Mouse (Mus musculus) embryonic facial prominence, embryonic 11.5 days (tissue): ENCODE measurements around the gene Lin28a. TPM values are rescaled to one million over a fixed set of nuclear protein-coding genes. Genes with fewer than 3 reads are reported as not detected.

Experiments
- ATAC-seq: fragments of 200-750 bp; cut with Nextera tagmentation; replicated peaks from 2 replicates; pipeline ENCODE4 v1.8.0; 2017; ENCODE audit warnings: low read depth; ENCODE audit not compliant: insufficient number of reproducible peaks, low FRiP score, low TSS enrichment
- DNase-seq: peaks from one replicate; pipeline ENCODE4 v3.0.0-alpha.2; 2015; ENCODE audit warnings: low spot score
- H3K27ac ChIP-seq: fragments of 300-500 bp; sonication (generic); replicated peaks from 2 replicates; pipeline ENCODE4 v1.5.1; 2014; ENCODE audit warnings: mild to moderate bottlenecking, low read depth, low read length, control low read depth
- H3K27me3 ChIP-seq: fragments of 300-500 bp; sonication (generic); 2 replicates; pipeline ENCODE4 v1.6.1; 2014; ENCODE audit warnings: mild to moderate bottlenecking, low read length, moderate library complexity, mixed read lengths; ENCODE audit not compliant: control insufficient read depth, insufficient read depth
- H3K36me3 ChIP-seq: fragments of 300-500 bp; sonication (generic); replicated peaks from 2 replicates; pipeline ENCODE4 v1.6.1; 2014; ENCODE audit warnings: low read depth, mild to moderate bottlenecking, low read length, moderate library complexity, mixed read lengths; ENCODE audit not compliant: control insufficient read depth, insufficient read depth
- H3K4me1 ChIP-seq: fragments of 300-500 bp; sonication (generic); 2 replicates; pipeline ENCODE4 v1.6.1; 2014; ENCODE audit warnings: low read length, mixed read lengths; ENCODE audit not compliant: control insufficient read depth, insufficient read depth
- H3K4me2 ChIP-seq: fragments of 300-500 bp; sonication (generic); 2 replicates; pipeline ENCODE4 v1.6.1; 2014; ENCODE audit warnings: low read depth, mild to moderate bottlenecking, control low read depth, low read length, moderate library complexity
- H3K4me3 ChIP-seq: fragments of 300-500 bp; sonication (generic); 2 replicates; pipeline ENCODE4 v1.5.1; 2014; ENCODE audit warnings: low read depth, low read length, control low read depth
- H3K9ac ChIP-seq: fragments of 300-500 bp; sonication (generic); replicated peaks from 2 replicates; pipeline ENCODE4 v1.6.1; 2014; ENCODE audit warnings: mild to moderate bottlenecking, control low read depth, low read length
- H3K9me3 ChIP-seq: fragments of 300-500 bp; sonication (generic); replicated peaks from 2 replicates; pipeline ENCODE4 v1.6.1; 2016; ENCODE audit warnings: mild to moderate bottlenecking, low read length, inconsistent platforms, mixed read lengths; ENCODE audit not compliant: control insufficient read depth
- WGBS: fragments of 180-500 bp; shearing (Covaris S2); extraction: QIAGEN DNeasy Blood & Tissue Kit; methylation state at CpG from one replicate; pipeline ENCODE4 v1.1.7; 2014; 5-methylcytosine and 5-hydroxymethylcytosine counted together
- polyA plus RNA-seq: library from polyadenylated mRNA; unstranded; fragments of >200 nt; fragmentation: Nextera tagmentation; extraction: Ambion mirVana; gene quantifications from 2 replicates; pipeline ENCODE4 v1.2.1, GENCODE M21; 2014

The Lin28a gene
- polyA plus RNA-seq, 1 experiment from 2014 or later = 0.49 TPM

DNA sequence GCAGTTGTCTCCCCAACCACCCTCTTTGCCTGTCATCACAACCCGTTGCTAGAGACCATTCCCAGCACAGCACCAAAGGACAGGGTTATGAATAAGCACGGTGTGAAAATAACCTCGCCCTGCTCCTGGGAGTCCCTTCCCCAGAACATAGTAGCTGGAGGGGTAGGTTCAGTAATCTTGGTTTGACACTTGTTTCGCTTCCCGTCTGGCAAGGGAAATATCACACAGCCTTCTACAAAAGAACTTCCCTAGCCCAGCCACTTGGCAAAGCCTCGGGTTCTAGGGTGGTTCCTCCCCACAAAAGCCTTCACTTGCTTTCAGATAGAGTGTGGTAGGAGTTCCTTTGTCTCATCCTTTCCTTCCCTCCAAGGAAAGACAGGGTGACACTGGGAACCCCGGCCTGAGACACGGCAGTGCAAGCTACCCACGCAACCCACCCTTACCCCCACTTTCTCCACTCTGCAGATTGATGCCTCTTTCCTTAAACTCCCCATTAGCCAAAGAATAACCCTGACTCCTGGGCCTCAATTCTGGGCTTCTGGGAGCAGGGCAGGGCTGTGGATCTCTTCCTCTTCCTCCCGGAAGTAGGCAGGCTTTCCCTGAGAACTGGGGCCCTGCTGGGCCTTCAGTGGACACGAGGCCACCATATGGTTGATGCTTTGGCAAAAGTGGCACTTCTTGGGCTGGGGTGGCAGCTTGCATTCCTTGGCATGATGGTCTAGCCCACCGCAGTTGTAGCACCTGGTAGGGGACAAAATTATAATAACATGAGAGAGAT lies 12.9 kb downstream of the Lin28a start:
- WGBS = 85% methylated on average over 12 of the region's 12 CpGs
- Histone ChIP-seq H3K9ac (no peak overlapping the region), H3K9me3 (no peaks in the 10 kb centered on the region), H3K4me1 (no peaks in the 10 kb centered on the region), H3K27ac (no peak overlapping the region), H3K4me3 (no peak overlapping the region), H3K4me2 (no peak overlapping the region; the same call in 1 of the 2 replicates), H3K36me3 (no peaks in the 10 kb centered on the region), H3K27me3 (no peaks in the 10 kb centered on the region)
- DNase-seq (no peak), ATAC-seq (no peak)

DNA sequence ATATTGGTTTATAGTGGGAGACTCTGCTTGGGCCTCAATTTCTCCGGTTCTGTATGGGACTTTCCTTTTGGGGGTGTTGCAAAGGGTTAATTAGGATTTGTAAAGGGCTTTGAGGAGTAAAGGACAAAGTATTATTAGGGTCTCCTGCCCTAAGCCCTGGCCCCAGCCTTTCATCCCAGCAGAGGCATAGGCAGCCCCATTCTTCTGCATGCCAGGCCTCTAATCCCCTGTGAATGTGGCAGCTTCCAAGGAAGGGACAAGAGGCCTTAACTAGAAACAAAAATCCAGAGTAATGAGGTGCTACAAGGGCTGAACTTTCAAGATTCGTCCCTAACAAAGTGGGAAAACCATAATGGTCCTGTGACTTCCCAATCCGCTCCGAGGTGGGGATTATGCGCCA lies 15.7 kb downstream of the Lin28a start:
- Histone ChIP-seq H3K4me2 (no peak overlapping the region), H3K27me3 (no peaks in the 10 kb centered on the region), H3K4me3 (no peak overlapping the region), H3K36me3 (no peaks in the 10 kb centered on the region), H3K4me1 (no peaks in the 10 kb centered on the region), H3K9ac (no peak overlapping the region), H3K9me3 (no peaks in the 10 kb centered on the region), H3K27ac (no peak overlapping the region)
- ATAC-seq = no peak
- DNase-seq = peak; percentile 24
- 48% methylated on average over 5 of the region's 5 CpGs for WGBS

DNA sequence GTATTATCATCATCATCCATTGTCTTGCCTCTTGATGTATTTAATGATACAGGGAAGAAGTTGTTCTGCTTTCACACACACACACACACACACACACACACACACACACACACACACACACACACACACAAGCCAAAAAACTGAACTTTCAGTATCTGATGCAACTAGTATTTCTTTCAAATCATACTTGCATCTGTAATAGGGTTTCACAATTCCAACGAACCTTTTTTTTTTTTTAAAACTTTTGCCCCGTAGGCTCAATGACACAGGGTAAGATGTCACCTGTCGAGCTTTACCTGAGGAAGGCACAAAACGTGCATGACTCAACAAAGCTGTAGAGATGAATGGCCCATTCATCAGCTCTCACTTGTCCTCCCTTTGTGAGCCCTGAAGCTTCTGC lies 16.4 kb downstream of the Lin28a start:
- no peak overlapping the region for H3K4me3 ChIP-seq
- H3K27ac ChIP-seq = no peak overlapping the region
- H3K4me1 ChIP-seq = no peaks in the 10 kb centered on the region
- 48% methylated on average over 4 of the region's 4 CpGs for WGBS
- H3K27me3 ChIP-seq = no peaks in the 10 kb centered on the region
- no peak overlapping the region for H3K9ac ChIP-seq
- ATAC-seq (no peak), DNase-seq (no peak)
- no peaks in the 10 kb centered on the region for H3K9me3 ChIP-seq
- no peaks in the 10 kb centered on the region for H3K36me3 ChIP-seq
- no peak overlapping the region for H3K4me2 ChIP-seq

DNA sequence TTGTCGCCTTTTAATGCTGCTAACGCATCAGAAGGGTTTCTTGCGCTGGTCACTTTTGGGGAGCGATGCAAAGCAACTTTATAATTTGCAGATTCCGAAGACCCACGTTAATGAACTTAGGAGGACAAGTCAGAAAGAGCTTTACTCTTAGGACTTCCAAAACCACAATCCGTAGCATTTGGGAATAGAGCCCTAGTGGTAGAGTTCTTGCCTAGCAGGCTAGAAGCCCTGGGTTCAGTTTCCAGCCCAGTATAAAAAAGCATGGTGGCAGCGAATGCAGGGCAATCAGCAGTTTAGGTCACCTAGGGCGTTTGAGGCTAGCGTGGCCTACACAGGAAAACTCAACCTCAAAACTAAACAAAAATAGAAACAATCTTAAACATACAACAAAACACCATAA lies 16.9 kb downstream of the Lin28a start:
- no peaks in the 10 kb centered on the region for H3K9me3 ChIP-seq
- H3K4me2 ChIP-seq = no peak overlapping the region
- H3K4me3 ChIP-seq = no peak overlapping the region
- no peaks in the 10 kb centered on the region for H3K4me1 ChIP-seq
- H3K27me3 ChIP-seq = no peaks in the 10 kb centered on the region
- 38% methylated on average over 10 of the region's 10 CpGs for WGBS
- DNase-seq = no peak
- ATAC-seq = no peak
- no peak overlapping the region for H3K9ac ChIP-seq
- H3K27ac ChIP-seq = no peak overlapping the region
- H3K36me3 ChIP-seq = no peaks in the 10 kb centered on the region

DNA sequence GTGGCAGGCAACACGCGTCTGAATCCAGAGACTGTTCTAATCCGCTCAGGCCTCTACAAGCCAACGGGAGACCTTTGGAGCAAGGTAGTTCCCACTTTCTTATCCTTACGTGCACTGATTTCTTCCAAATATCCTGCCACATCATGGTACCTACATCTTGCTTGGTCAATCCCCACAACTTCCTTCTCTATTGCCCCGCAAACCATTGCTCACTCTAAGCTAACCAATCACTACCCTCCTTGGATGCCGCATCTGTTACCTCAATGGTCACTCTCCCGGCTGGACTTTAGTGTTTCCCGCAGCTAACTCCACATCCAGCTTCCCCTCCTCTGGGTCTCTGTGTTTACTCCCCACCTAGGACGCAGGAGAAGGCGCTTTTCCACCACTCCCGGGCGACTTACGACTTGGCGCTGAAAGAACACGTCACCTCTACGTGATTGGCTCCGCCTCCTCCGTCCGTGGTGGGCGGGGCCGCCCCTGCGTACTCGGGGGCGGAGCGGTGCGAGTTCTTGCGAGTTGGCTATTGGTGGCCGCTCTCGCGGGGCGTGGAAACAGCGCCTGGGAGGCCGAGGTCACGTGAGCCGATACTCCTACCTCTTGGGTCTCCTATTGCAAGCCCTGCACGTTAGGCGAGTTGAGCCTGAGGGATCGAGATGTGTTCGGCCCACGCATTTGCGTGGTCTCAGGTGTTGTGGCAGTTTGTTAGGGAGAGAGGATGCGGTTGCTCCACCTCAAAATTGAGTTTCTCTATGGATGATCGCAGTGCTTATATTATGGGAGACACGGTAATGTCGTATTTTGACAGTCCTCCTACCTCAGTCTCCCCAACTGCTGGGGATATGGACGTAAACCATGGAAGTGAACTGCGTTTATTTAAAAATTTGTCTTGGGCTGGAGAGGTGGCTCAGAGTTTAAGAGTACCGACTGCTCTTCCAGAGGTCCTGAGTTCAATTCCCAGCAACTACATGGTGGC lies 17.9 kb downstream of the Lin28a start, which contains the start of gene Dhdds:
TSS of gene Dhdds (minus strand) at position 453 of the 973 bp plus-strand sequence.
- DNase-seq = peak; percentile 100
- H3K9me3 ChIP-seq = no peaks in the 10 kb centered on the region
- H3K9ac ChIP-seq = peak within 1 kb of the TSS; percentile 70
- peak within 1 kb of the TSS; percentile 66 for H3K4me2 ChIP-seq
- peak; percentile 94 for ATAC-seq
- no peak within 1 kb of the TSS for H3K27ac ChIP-seq
- WGBS = 1% methylated on average over 49 of the region's 49 CpGs
- no peaks in the 10 kb centered on the region for H3K27me3 ChIP-seq
- no peaks in the 10 kb centered on the region for H3K36me3 ChIP-seq
- no peaks in the 10 kb centered on the region for H3K4me1 ChIP-seq
- peak within 1 kb of the TSS; percentile 69 for H3K4me3 ChIP-seq

DNA sequence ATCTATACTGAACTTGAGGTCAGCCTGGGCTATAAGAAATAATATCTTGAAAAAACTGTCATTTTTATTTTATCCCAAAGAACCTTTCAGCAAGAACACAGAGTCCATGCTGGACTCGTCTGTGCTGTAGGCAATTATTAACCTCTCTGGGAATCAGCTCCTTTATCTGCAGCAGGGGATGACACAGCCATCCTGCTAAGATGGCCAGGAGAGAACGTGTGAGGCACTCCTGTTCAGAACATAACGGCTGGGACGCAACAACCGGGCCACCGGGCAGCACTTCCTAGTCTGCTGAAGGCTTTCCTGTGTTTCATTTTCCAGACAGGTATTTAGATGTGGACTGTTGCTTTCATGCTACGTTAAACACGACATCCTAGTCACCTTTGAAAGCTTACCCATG lies 23.9 kb downstream of the Lin28a start:
- DNase-seq (no peak), ATAC-seq (no peak)
- Histone ChIP-seq H3K4me3 (no peak overlapping the region), H3K27ac (no peak overlapping the region), H3K36me3 (peaks cover 2% of the 10 kb centered on the region; the same call in 1 of the 2 replicates), H3K4me2 (no peak overlapping the region), H3K9me3 (no peaks in the 10 kb centered on the region), H3K27me3 (no peaks in the 10 kb centered on the region), H3K4me1 (no peaks in the 10 kb centered on the region), H3K9ac (no peak overlapping the region)
- 90% methylated on average over 8 of the region's 8 CpGs for WGBS

DNA sequence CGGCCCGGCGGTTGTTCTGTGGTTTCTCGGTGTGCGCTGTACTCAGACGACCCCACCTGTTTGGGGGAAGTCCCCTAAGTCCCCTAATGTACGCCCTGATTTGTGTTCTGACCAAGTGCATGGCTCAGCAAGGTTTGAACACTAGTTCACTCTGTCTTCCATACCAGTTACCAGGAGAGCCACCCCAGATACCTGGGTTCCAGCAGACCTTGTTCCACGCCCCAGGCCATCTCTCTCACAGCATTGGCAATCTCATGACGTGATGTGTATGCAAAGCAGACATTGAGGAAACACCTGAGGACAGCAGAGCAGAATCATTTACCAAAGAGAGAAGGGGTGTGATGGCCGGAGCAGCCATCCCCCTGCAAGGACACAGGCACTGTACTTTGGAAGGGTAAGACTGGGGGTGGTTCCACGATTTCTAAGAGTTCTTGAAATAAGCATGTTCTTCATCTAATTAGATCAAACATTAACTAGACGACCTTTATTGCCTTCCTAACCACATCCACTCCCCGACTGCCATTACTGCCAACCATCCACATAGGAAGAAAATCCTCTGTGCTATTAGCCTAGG lies 27.5 kb downstream of the Lin28a start:
- DNase-seq (no peak), ATAC-seq (no peak)
- no peaks in the 10 kb centered on the region for H3K4me1 ChIP-seq
- H3K9ac ChIP-seq = no peak overlapping the region
- peaks cover 2% of the 10 kb centered on the region; the same call in 1 of the 2 replicates for H3K36me3 ChIP-seq
- H3K27me3 ChIP-seq = no peaks in the 10 kb centered on the region
- 88% methylated on average over 13 of the region's 13 CpGs for WGBS
- no peak overlapping the region for H3K27ac ChIP-seq
- no peak overlapping the region for H3K4me3 ChIP-seq
- H3K4me2 ChIP-seq = no peak overlapping the region
- no peaks in the 10 kb centered on the region for H3K9me3 ChIP-seq
